Mouse (Mus musculus) monocyte, adult 5-6 weeks (primary cell): Measurements from ENCODE around the gene Bmt2. TPM values are rescaled to one million over a fixed set of nuclear protein-coding genes. Genes with fewer than 3 reads are reported as not detected.
A peak's percentile ranks its signal among the peaks of the same experiment; 100 is the strongest.

ENCODE experiments used
- ATAC-seq: fragments of 153-309, 156-312 bp; replicated peaks from 2 replicates; pipeline ENCODE4 v1.8.0; 2017; ENCODE audit warnings: mild to moderate bottlenecking; ENCODE audit not compliant: low TSS enrichment, insufficient number of reproducible peaks, severe bottlenecking, poor library complexity, low FRiP score
- total RNA-seq: library from RNA; stranded (forward); fragments of 200-1000, 200-491, 200-594 nt; gene quantifications from 3 replicates; pipeline ENCODE4 v1.2.3, GENCODE M21; 2017

Bmt2 gene
- total RNA-seq, 1 experiment from 2014 or later, result 23.4 TPM

DNA sequence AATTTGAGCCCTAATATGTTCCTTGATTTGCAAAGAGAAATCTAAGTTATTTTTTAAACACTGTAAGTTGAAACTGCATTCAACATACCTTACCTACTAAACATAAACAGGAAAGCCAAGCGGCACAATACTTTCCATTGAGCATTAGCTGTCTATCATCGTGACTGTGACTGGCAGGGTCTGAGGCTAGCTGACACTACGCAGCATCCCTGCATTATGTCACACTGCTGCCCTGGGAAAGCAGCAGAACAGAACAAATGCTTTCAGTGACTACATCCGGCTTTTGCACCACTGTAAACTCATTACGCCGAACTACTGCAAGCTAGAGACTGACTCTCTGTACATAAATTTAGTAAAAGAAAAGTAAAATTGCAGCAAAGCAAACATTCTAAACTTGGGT is 93.0 kb downstream of the Bmt2 start:
- no peak for ATAC-seq

DNA sequence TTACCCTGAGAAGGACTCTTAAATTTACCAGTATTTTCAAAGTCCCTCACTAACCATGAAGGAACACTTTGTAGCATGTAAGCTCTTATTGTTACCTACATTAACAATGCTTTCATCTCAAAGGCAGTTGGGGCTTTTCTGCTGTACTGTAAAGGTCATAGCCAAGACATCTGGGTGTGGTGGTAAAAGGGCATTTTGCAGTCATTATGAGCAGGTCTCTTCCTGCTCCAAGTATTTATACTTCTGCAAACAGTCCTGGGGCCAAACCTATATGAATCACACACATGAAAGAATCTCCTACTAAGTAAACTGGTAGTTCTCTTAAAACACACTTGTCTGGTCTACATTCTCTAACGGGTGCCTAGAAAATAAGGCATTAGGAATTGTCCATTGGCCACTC is 95.7 kb downstream of the Bmt2 start:
- 0 out of 2 replicates have a peak, but pooled peaks have one; percentile 59 for ATAC-seq

Other genes with a start within 250 kb of the Bmt2 start
- gene Tmem168, start 69.9 kb downstream of the Bmt2 start, total RNA-seq, result 46.7 to 82.2 TPM (median 53.1 TPM) in 3 replicates
- not detected in 3 replicates for gene Gpr85, start 162.0 kb upstream of the Bmt2 start, total RNA-seq
- 64.0 to 80.9 TPM (median 67.1 TPM) in 3 replicates for gene 2610001J05Rik, start 193.6 kb upstream of the Bmt2 start, total RNA-seq